Mouse (Mus musculus) kidney, embryonic 15.5 days (tissue): ENCODE measurements around the gene Epc2. TPM values are rescaled to one million over a fixed set of nuclear protein-coding genes. Genes with fewer than 3 reads are reported as not detected.
"Not testable (repeated sequence)": the region's sequence is repeated elsewhere in the genome, so short reads cannot be mapped to it uniquely, and the experiment has no call there.

Source experiments
- ATAC-seq: fragments of 200-750 bp; cut with Nextera tagmentation; replicated peaks from 2 replicates; pipeline ENCODE4 v1.8.0; 2017; ENCODE audit warnings: moderate TSS enrichment; ENCODE audit not compliant: low FRiP score
- H3K27ac ChIP-seq: fragments of 300-500 bp; sonication (generic); 2 replicates; pipeline ENCODE4 v1.5.1; 2015; ENCODE audit warnings: mild to moderate bottlenecking, inconsistent platforms
- H3K27me3 ChIP-seq: fragments of 300-500 bp; sonication (generic); 2 replicates; pipeline ENCODE4 v1.6.1; 2015; ENCODE audit warnings: inconsistent platforms
- H3K36me3 ChIP-seq: fragments of 300-500 bp; sonication (generic); 2 replicates; pipeline ENCODE4 v1.6.1; 2015; ENCODE audit warnings: inconsistent platforms
- H3K4me1 ChIP-seq: fragments of 300-500 bp; sonication (generic); 2 replicates; pipeline ENCODE4 v1.6.1; 2015; ENCODE audit warnings: inconsistent platforms
- H3K4me2 ChIP-seq: fragments of 300-500 bp; sonication (generic); 2 replicates; pipeline ENCODE4 v1.6.1; 2015; ENCODE audit warnings: moderate library complexity, mild to moderate bottlenecking, inconsistent platforms
- H3K4me3 ChIP-seq: fragments of 300-500 bp; sonication (generic); replicated peaks from 2 replicates; pipeline ENCODE4 v1.5.1; 2015; ENCODE audit warnings: mild to moderate bottlenecking, inconsistent platforms
- H3K9ac ChIP-seq: fragments of 300-500 bp; sonication (generic); 2 replicates; pipeline ENCODE4 v1.6.1; 2015; ENCODE audit warnings: mild to moderate bottlenecking, inconsistent platforms
- H3K9me3 ChIP-seq: fragments of 300-500 bp; sonication (generic); replicated peaks from 2 replicates; pipeline ENCODE4 v1.6.1; 2016; ENCODE audit warnings: inconsistent platforms
- WGBS: fragments of 180-500 bp; shearing (Covaris S2); methylation state at CpG from one replicate; pipeline ENCODE4 v1.1.7; 2015; ENCODE audit warnings: mixed read lengths; 5-methylcytosine and 5-hydroxymethylcytosine counted together
- polyA plus RNA-seq: library from polyadenylated mRNA; unstranded; fragments of >200 nt; fragmentation: Nextera tagmentation; extraction: Ambion mirVana; gene quantifications from 2 replicates; pipeline ENCODE4 v1.2.1, GENCODE M21; 2015

Epc2 gene
- polyA plus RNA-seq, 1 experiment from 2014 or later = 6.8 TPM

DNA sequence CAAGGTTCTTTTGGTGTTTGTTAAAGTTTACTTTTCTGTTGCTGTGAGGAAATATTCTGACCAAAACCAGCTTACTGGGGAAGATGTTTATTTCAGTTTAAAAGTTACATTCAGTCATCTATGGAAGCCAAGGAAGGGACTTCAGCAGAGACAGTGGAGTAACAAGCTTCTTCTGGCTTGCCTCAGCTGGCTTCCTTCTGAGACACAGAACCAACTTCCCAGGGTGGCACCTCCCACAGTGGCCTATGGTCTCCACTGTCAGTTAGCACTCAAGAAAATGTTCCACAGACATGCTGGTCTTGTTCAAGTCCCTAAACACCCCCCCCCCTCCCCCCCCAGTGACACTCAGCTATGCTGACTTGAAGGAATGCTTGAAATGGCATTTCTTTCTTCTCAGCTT, 30.9 kb downstream of the Epc2 start:
- Histone ChIP-seq H3K9ac (no peak overlapping the region), H3K9me3 (no peaks in the 10 kb centered on the region), H3K4me2 (no peak overlapping the region), H3K36me3 (no peaks in the 10 kb centered on the region), H3K27ac (no peak overlapping the region), H3K27me3 (no peaks in the 10 kb centered on the region), H3K4me3 (no peak overlapping the region), H3K4me1 (no peaks in the 10 kb centered on the region)
- 0 out of 2 replicates have a peak, but pooled peaks have one; percentile 43 for ATAC-seq

DNA sequence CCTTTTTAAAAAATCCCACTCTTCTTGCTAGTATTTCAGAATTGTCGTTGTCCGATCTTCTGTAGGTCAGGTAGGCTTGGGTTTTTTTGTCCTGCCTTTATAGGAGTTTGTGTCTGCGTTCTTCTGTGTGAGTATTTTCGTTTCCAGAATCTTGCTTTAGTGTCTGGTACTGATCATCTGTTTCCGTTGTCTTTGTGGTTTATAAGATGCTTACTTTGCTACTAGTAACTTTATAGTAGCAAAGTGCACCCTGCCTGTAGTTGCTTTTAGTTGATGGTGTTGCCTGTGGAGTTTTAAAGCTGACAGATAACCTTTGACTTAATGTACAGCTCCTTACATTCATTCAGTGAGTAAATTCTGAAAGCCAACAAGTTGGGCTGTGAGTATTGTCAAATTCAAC, 32.1 kb downstream of the Epc2 start:
- Histone ChIP-seq H3K4me3 (no peak overlapping the region), H3K9ac (no peak overlapping the region), H3K27me3 (no peaks in the 10 kb centered on the region), H3K4me2 (no peak overlapping the region), H3K9me3 (no peaks in the 10 kb centered on the region), H3K36me3 (no peaks in the 10 kb centered on the region), H3K27ac (no peak overlapping the region), H3K4me1 (no peaks in the 10 kb centered on the region)
- ATAC-seq = no peak
- WGBS = 93% methylated on average over 5 of the region's 5 CpGs

DNA sequence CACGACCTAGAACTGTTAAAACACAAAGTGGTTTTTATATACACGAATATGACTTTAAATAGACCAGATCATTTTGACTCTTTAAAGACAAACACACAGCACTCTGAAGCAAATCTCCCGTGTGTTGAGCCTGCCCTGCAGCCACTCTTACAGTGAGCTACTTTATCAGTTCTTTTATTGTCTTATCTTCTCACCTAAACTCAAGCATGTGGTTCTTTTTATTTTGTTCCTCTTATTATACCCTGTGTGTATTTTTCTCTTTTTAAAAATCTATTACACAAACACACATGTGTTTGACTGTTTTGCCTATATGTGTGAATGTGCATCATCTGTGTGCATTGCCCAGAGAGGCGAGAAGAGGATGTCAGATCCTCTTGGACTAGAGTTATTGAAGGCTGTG, 50.1 kb downstream of the Epc2 start:
- Histone ChIP-seq H3K4me1 (peaks cover 5% of the 10 kb centered on the region; the same call in 1 of the 2 replicates), H3K36me3 (no peaks in the 10 kb centered on the region), H3K27me3 (no peaks in the 10 kb centered on the region), H3K27ac (no peak overlapping the region), H3K9ac (no peak overlapping the region), H3K4me2 (no peak overlapping the region), H3K4me3 (no peak overlapping the region), H3K9me3 (no peaks in the 10 kb centered on the region)
- ATAC-seq = no peak
- 67% methylated on average over 4 of the region's 4 CpGs for WGBS

DNA sequence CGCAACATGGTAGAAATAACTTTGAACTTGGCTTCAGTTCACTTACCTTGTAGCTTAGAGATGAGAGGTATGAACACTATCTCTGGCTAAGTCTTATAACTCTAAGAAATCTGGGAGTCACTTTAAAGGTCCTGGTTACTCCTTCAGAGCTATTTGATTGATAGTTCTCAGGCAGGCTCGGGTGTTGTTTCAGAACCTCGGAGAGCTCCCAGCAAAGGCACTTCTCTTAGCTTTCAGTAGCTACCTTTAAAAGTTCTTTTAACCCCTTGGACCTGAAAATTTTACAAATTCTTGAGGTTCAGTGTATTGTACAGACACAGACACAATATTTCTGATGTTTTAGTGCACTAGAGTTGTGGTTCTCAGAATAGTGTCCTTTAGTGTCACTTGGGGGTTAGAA, 52.3 kb downstream of the Epc2 start:
- WGBS = 43% methylated on average over 3 of the region's 3 CpGs

DNA sequence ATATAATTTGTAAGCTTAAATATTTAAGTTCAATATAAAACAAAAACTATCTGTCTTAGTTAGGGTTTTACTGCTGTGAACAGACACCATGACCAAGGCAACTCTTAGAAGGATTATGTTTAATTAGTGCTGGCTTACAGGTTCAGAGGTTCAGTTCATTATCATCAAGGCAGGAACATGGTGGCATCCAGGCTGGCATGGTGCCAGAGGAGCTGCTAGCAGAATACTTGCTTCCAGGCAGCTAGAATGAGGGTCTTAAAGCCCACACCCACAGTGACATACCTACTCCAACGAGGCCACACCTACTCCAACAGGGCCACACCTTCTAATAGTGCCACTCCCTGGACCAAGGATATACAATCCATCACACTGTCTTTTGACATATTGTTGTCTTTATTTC, 53.9 kb downstream of the Epc2 start:
- not testable (repeated sequence) for ATAC-seq, H3K4me1 ChIP-seq, H3K4me3 ChIP-seq, H3K27ac ChIP-seq, H3K9me3 ChIP-seq, H3K36me3 ChIP-seq, H3K27me3 ChIP-seq, H3K4me2 ChIP-seq, H3K9ac ChIP-seq
- 84% methylated on average over 1 of the region's 1 CpGs for WGBS

More for the DNA sequence above, 52.3 kb downstream of the Epc2 start:
- H3K4me1 ChIP-seq = no peaks in the 10 kb centered on the region
- no peak for ATAC-seq
- no peak overlapping the region for H3K4me3 ChIP-seq
- H3K27ac ChIP-seq = no peak overlapping the region
- no peak overlapping the region for H3K9ac ChIP-seq
- no peaks in the 10 kb centered on the region for H3K36me3 ChIP-seq
- H3K9me3 ChIP-seq = no peaks in the 10 kb centered on the region
- no peak overlapping the region for H3K4me2 ChIP-seq
- no peaks in the 10 kb centered on the region for H3K27me3 ChIP-seq

DNA sequence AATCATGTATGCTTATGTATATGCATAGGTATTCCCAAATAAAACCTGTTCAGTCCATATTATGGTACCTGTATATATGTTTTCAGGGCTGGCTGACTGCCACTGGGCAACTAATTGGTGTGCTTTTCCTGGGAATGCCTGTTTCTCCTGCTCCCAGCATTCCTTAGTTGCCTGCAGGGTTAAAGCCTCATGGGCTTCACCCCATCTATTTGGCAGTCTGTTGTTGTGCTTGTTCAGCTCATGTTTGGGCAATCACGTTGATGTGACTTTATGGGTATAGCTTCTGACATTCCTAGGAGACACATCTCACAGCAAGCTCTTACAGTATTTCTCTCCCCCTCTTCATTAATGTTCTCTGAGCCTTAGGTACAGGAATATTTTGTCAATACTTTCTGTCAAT, 59.5 kb downstream of the Epc2 start:
- H3K4me1 ChIP-seq = peaks cover 10% of the 10 kb centered on the region; the same call in 1 of the 2 replicates
- H3K9ac ChIP-seq = no peak overlapping the region
- H3K27me3 ChIP-seq = no peaks in the 10 kb centered on the region
- H3K27ac ChIP-seq = no peak overlapping the region
- no peak for ATAC-seq
- 20% methylated on average over 1 of the region's 1 CpGs for WGBS
- no peaks in the 10 kb centered on the region for H3K9me3 ChIP-seq
- no peak overlapping the region for H3K4me2 ChIP-seq
- no peak overlapping the region for H3K4me3 ChIP-seq
- H3K36me3 ChIP-seq = peaks cover 4% of the 10 kb centered on the region; the same call in 1 of the 2 replicates

DNA sequence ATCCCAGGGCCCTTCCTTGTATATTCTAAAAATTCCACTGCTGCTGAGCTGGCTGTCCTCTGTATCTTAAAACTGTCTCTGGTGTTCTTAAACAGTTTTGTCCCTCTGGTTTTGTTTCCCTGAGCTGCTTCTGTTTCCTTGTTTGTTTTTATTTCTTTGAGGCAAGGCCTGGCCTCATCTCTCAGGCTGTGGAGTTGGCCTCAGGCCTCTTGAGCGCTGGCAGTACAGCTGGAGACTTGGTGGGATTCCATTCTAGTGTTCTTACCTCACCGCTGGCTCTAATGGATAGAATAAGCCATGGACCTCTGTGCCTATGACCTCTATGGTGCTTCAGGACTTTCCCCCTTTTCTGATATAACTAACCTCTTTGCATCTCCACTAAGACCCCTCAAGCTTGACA, 64.7 kb downstream of the Epc2 start:
- no peaks in the 10 kb centered on the region for H3K4me1 ChIP-seq
- H3K9ac ChIP-seq = no peak overlapping the region
- 86% methylated on average over 2 of the region's 2 CpGs for WGBS
- no peak overlapping the region for H3K4me2 ChIP-seq
- no peak overlapping the region for H3K27ac ChIP-seq
- peaks cover 7% of the 10 kb centered on the region; the same call in 1 of the 2 replicates for H3K36me3 ChIP-seq
- no peak overlapping the region for H3K4me3 ChIP-seq
- H3K9me3 ChIP-seq = no peaks in the 10 kb centered on the region
- H3K27me3 ChIP-seq = no peaks in the 10 kb centered on the region
- no peak for ATAC-seq

DNA sequence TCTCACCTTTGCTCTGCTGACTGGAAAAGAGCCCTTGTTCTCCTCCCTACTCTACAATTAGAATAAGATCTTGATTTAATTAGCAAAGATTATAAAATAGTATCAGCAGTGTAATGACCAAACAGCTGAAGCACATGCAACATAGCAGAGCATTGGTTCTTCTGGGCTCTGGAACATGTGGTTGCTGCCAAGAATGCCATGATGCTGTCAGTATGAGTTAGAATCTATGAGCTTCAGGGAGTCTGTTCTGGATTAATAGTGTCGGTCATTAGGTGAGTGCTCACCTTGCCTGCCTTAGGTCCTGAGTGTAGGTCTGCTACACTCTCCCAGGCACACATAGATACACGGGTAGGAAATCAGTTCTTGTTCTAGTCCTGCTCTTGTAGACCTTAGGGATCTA, 69.1 kb downstream of the Epc2 start:
- Histone ChIP-seq H3K27ac (no peak overlapping the region), H3K4me1 (no peaks in the 10 kb centered on the region), H3K9ac (no peak overlapping the region), H3K4me2 (no peak overlapping the region), H3K4me3 (no peak overlapping the region), H3K36me3 (peaks cover 19% of the 10 kb centered on the region; the same call in 1 of the 2 replicates), H3K9me3 (no peaks in the 10 kb centered on the region), H3K27me3 (no peaks in the 10 kb centered on the region)
- WGBS = 75% methylated on average over 2 of the region's 2 CpGs
- no peak for ATAC-seq

DNA sequence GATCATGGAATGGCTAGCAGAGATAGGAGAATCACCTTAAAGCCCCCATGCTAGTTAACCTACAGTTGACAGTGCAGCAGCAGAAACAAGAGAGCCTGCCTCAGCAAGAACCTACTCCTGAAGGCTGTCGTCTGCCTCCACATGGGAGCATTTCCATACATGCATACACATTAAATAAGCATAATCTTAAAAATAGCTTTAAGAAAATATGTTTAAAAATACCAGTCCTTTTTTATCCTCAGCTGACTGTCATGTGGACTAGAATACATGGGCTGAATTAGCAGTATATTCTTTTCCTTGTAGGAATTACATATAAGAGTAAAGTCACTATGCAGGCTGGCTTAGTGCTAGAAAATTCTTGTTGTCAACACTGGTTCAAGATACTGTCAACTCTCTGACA, 69.7 kb downstream of the Epc2 start:
- Histone ChIP-seq H3K27ac (no peak overlapping the region), H3K27me3 (no peaks in the 10 kb centered on the region), H3K4me1 (no peaks in the 10 kb centered on the region), H3K36me3 (peaks cover 17% of the 10 kb centered on the region; the same call in 1 of the 2 replicates), H3K4me3 (no peak overlapping the region), H3K9ac (no peak overlapping the region), H3K4me2 (no peak overlapping the region), H3K9me3 (no peaks in the 10 kb centered on the region)
- WGBS = 90% methylated on average over 1 of the region's 1 CpGs
- ATAC-seq = no peak

DNA sequence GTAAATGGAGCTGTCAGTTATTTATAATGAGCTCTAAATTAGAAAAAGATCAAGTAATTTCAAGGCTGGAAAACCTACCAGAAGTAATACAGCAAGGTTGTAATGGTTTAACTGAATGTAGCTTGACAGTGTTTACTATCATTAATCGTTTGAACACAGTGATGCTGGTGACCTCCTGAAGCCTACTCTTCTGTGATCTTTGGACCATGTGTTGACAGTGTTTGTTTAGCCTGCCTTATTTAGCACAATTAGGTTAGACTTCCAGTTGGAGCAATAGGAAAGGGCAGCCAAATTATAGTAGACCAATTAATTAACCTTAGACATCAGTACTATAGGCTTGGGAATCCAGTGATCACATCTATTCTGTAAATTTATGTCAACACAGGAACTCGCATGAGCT, 70.3 kb downstream of the Epc2 start:
- H3K4me1 ChIP-seq = no peaks in the 10 kb centered on the region
- peaks cover 15% of the 10 kb centered on the region; the same call in 1 of the 2 replicates for H3K36me3 ChIP-seq
- 52% methylated on average over 2 of the region's 2 CpGs for WGBS
- H3K27me3 ChIP-seq = no peaks in the 10 kb centered on the region
- no peaks in the 10 kb centered on the region for H3K9me3 ChIP-seq
- ATAC-seq = no peak
- H3K27ac ChIP-seq = no peak overlapping the region
- no peak overlapping the region for H3K9ac ChIP-seq
- H3K4me2 ChIP-seq = no peak overlapping the region
- H3K4me3 ChIP-seq = no peak overlapping the region

DNA sequence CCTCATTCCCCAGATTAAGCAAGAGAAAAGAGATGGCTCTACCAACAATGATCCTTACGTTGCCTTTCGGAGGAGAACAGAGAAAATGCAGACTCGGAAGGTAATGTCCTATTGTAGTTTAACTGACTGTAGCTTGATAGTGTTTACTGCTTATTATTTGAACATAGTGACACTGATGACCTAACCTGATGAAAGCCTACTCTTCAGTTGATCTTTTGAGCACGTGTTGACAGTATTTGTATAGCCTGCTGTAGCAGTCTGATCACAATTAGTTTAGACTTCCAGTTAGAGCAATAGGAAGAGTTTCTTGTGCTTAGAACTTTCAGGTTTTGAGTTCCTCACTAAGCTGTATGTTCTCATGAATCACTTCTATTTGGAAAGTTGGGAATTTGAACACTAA, 71.3 kb downstream of the Epc2 start:
- H3K27me3 ChIP-seq = no peaks in the 10 kb centered on the region
- no peak overlapping the region for H3K27ac ChIP-seq
- ATAC-seq = no peak
- no peak overlapping the region for H3K4me3 ChIP-seq
- 88% methylated on average over 4 of the region's 4 CpGs for WGBS
- H3K36me3 ChIP-seq = peaks cover 15% of the 10 kb centered on the region; the same call in 1 of the 2 replicates
- no peak overlapping the region for H3K9ac ChIP-seq
- no peak overlapping the region for H3K4me2 ChIP-seq
- no peaks in the 10 kb centered on the region for H3K4me1 ChIP-seq
- H3K9me3 ChIP-seq = no peaks in the 10 kb centered on the region

DNA sequence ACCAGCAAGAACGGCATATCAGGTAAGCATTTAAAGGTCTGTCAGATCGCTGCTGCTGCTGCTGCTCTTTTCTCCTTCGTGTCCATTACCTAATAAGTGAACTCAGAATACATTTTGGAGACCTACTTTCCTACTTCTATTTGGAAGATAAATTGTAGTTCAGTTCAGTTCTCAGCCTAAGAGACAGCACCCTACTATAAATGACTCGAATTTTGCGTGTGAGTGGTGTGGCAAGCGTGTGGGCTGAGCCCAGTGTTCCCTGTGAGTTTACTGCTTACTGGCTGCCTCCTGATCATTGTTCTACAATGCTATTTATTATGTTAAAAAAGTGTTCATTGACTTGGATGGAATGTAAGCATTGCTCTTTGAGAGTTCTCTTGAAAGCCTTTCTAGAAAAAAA, 85.9 kb downstream of the Epc2 start:
- H3K9me3 ChIP-seq = no peaks in the 10 kb centered on the region
- H3K27me3 ChIP-seq = no peaks in the 10 kb centered on the region
- no peak overlapping the region for H3K27ac ChIP-seq
- ATAC-seq = no peak
- H3K4me2 ChIP-seq = no peak overlapping the region
- WGBS = 90% methylated on average over 6 of the region's 6 CpGs
- no peak overlapping the region for H3K9ac ChIP-seq
- no peak overlapping the region for H3K4me3 ChIP-seq
- no peaks in the 10 kb centered on the region for H3K4me1 ChIP-seq
- H3K36me3 ChIP-seq = peaks cover 26% of the 10 kb centered on the region

DNA sequence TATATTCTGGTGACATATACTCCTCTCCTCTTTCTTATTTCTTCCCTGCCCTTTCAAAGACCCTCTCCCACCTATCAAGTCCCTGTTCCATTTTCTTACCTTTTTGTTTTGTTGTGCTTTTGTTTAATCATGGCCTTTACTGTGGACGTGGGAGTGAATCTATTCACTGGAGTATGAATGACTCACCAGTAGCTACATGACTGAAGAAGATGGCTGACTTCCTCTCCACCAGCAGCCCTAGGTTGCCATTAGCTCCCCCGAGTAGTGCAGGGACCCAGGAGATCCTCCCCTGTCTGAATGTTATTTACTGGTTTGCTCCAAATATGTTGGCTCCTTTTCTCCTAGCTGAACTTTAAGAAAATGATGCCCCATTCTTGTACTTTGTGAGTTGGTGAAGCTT, 86.8 kb downstream of the Epc2 start:
- no peak overlapping the region for H3K4me2 ChIP-seq
- H3K27me3 ChIP-seq = no peaks in the 10 kb centered on the region
- H3K4me3 ChIP-seq = no peak overlapping the region
- no peak overlapping the region for H3K27ac ChIP-seq
- H3K9me3 ChIP-seq = no peaks in the 10 kb centered on the region
- H3K4me1 ChIP-seq = no peaks in the 10 kb centered on the region
- ATAC-seq = no peak
- H3K9ac ChIP-seq = no peak overlapping the region
- 75% methylated on average over 2 of the region's 2 CpGs for WGBS
- peaks cover 25% of the 10 kb centered on the region for H3K36me3 ChIP-seq
